Mouse (Mus musculus): ENCODE data around the gene Hivep1.

DNA sequence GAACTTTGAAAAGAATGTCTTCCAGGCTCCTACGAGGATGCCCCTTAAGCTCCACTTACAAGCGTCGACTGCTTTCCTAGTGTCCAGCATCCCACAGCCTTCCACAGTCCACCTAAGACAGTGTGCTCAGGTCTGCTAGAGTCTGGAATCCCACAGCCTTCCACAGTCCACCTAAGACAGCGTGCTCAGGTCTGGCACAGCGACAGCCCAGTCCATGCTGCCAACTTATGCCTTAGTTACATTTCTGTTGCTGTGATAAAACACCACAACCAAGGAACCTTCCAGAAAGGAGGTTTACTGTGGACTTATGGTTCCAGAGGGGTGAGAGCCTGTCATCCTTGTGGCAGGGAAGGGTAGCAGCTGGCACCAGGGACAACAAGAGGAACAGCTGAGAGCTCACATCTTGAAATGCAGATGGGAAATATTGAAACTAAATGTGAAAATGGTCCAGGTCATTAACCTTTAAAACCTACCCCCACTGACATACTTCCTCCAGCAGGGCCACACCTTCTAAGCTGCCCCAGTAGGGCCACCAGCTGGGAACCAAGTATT is 25.0 kb downstream of the Hivep1 start:
- TF ChIP-seq CTCF (IDR thresholded peaks at IDR 0.05) (no peak), EP300 (IDR thresholded peaks at IDR 0.05) (no peak)

Measured in lung, postnatal 0 days (tissue).